Mouse (Mus musculus) neural tube, embryonic 11.5 days (tissue): Measurements from ENCODE around the gene Ckm. TPM values are rescaled to one million over a fixed set of nuclear protein-coding genes. Genes with fewer than 3 reads are reported as not detected.
A peak's percentile ranks its signal among the peaks of the same experiment; 100 is the strongest.

Experiments
- ATAC-seq: fragments of 200-750 bp; cut with Nextera tagmentation; 2 replicates; pipeline ENCODE4 v1.8.0; 2017; ENCODE audit warnings: moderate number of reproducible peaks, mild to moderate bottlenecking, moderate TSS enrichment, moderate library complexity; ENCODE audit not compliant: insufficient read depth, low FRiP score, low TSS enrichment
- DNase-seq: peaks from one replicate; pipeline ENCODE4 v3.0.0-alpha.2; 2015; ENCODE audit warnings: low spot score
- H3K27ac ChIP-seq: fragments of 300-500 bp; sonication (generic); 2 replicates; pipeline ENCODE4 v1.5.1; 2014; ENCODE audit warnings: low read depth, mild to moderate bottlenecking, low read length
- H3K27me3 ChIP-seq: fragments of 300-500 bp; sonication (generic); 2 replicates; pipeline ENCODE4 v1.6.1; 2014; ENCODE audit warnings: mild to moderate bottlenecking, low read length, mixed read lengths; ENCODE audit not compliant: control insufficient read depth, insufficient read depth
- H3K36me3 ChIP-seq: fragments of 300-500 bp; sonication (generic); 2 replicates; pipeline ENCODE4 v1.6.1; 2014; ENCODE audit warnings: mild to moderate bottlenecking, low read length, moderate library complexity, mixed read lengths; ENCODE audit not compliant: control insufficient read depth, insufficient read depth
- H3K4me1 ChIP-seq: fragments of 300-500 bp; sonication (generic); 2 replicates; pipeline ENCODE4 v1.6.1; 2014; ENCODE audit warnings: low read length, mixed read lengths; ENCODE audit not compliant: control insufficient read depth, insufficient read depth
- H3K4me2 ChIP-seq: fragments of 300-500 bp; sonication (generic); 2 replicates; pipeline ENCODE4 v1.6.1; 2014; ENCODE audit warnings: low read depth, mild to moderate bottlenecking, moderate library complexity
- H3K4me3 ChIP-seq: fragments of 300-500 bp; sonication (generic); 2 replicates; pipeline ENCODE4 v1.5.1; 2014; ENCODE audit warnings: low read depth, low read length
- H3K9ac ChIP-seq: fragments of 300-500 bp; sonication (generic); 2 replicates; pipeline ENCODE4 v1.6.1; 2014; ENCODE audit warnings: mild to moderate bottlenecking, low read length
- H3K9me3 ChIP-seq: fragments of 300-500 bp; sonication (generic); 2 replicates; pipeline ENCODE4 v1.6.1; 2016; ENCODE audit warnings: low read length; ENCODE audit not compliant: control insufficient read depth
- WGBS: fragments of 180-500 bp; shearing (Covaris S2); extraction: QIAGEN DNeasy Blood & Tissue Kit; methylation state at CpG from one replicate; pipeline ENCODE4 v1.1.7; 2014; 5-methylcytosine and 5-hydroxymethylcytosine counted together
- polyA plus RNA-seq: library from polyadenylated mRNA; unstranded; fragments of >200 nt; fragmentation: Nextera tagmentation; extraction: Ambion mirVana; gene quantifications from 2 replicates; pipeline ENCODE4 v1.2.1, GENCODE M21; 2014

The Ckm gene
- polyA plus RNA-seq, 1 experiment from 2014 or later: 0.69 TPM

- WGBS: 85% methylated on average over 9 of the region's 9 CpGs
- 0 out of 2 replicates have a peak, but pooled peaks cover 3% of the 10 kb centered on the region for H3K9me3 ChIP-seq
- peaks cover 38% of the 10 kb centered on the region for H3K27me3 ChIP-seq
Observed at GRCm38 (mm10) chr7:19402535-19403112, 2.0 kb upstream of the Ckm start.

DNA sequence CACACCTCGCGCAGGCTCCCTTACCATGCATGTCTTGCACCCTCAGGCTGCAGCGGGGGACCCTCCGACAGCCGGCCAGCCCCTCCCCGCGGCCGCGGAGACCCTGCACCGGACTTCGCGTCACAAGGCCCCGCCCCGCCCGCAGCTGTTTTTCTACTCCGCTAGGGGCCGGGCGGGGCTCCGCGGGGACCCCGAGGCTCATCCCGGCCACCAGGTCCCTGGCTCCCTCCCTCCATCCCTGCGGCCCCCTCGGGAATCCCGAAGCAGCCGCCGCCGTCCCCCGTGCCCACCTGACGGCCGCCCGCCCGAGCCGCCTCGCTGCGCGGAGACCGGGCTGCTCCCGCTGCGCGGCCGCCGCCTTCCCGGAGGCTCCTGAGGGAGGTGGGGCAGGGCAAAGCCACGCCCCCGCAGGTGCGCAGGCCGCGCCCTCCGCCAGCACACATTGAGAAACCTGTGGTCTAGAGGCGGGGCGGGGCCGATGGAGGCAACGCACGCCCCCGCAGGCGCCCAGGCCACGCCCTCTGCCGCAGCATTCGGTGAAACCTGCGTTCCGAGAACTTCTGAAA is 762 bp upstream of the Ckm start, which contains the start of gene Klc3:
Klc3 (minus strand) TSS at position 374 of the 566 bp plus-strand sequence.
- under 1% methylated on average over 58 of the region's 62 CpGs for WGBS
- H3K9ac ChIP-seq: peak within 1 kb of the TSS; percentile 45
- H3K36me3 ChIP-seq: no peaks in the 10 kb centered on the region
- H3K4me1 ChIP-seq: peaks cover 12% of the 10 kb centered on the region; the same call in 1 of the 2 replicates
- H3K27ac ChIP-seq: no peak within 1 kb of the TSS
- H3K27me3 ChIP-seq: peaks cover 38% of the 10 kb centered on the region
- peak within 1 kb of the TSS; percentile 52 for H3K4me3 ChIP-seq
- peak; percentile 40 for DNase-seq
- no peak for ATAC-seq
- 0 out of 2 replicates have a peak, but pooled peaks cover 3% of the 10 kb centered on the region for H3K9me3 ChIP-seq
- peak within 1 kb of the TSS; percentile 88 for H3K4me2 ChIP-seq

More at GRCm38 (mm10) chr7:19402535-19403112, 2.0 kb upstream of the Ckm start:
- DNase-seq (no peak), ATAC-seq (no peak)
- H3K4me3 ChIP-seq: no peak overlapping the region
- H3K4me1 ChIP-seq: peaks cover 12% of the 10 kb centered on the region; the same call in 1 of the 2 replicates
- no peak overlapping the region for H3K9ac ChIP-seq
- H3K27ac ChIP-seq: no peak overlapping the region
- no peaks in the 10 kb centered on the region for H3K36me3 ChIP-seq
- no peak overlapping the region for H3K4me2 ChIP-seq

DNA sequence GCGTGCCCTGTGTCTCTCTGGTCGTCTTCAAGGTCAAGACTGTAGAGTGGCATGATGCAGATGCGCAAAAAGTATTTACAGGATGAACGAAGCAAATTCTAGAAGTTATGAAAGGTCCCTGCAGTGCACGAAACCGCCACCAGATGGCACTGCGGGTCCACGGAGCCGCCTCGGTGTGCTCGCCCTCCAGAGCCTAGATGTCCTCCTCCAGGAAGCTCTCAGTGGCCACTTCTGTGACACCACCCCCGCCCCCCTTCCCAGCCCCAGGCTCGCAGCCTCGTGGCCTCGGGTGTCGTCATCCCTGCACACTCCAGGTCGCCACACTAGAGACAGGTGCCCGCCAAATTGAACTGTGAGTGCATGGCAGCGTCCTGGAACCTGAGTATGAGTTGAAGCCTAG is 841 bp downstream of the Ckm start:
- peaks cover 7% of the 10 kb centered on the region; the same call in 1 of the 2 replicates for H3K4me1 ChIP-seq
- no peak overlapping the region for H3K4me3 ChIP-seq
- no peak overlapping the region for H3K4me2 ChIP-seq
- ATAC-seq: peak; percentile 71
- no peak overlapping the region for H3K27ac ChIP-seq
- 0 out of 2 replicates have a peak, but pooled peaks cover 3% of the 10 kb centered on the region for H3K9me3 ChIP-seq
- H3K9ac ChIP-seq: no peak overlapping the region
- WGBS: 2% methylated on average over 19 of the region's 19 CpGs
- no peaks in the 10 kb centered on the region for H3K36me3 ChIP-seq
- H3K27me3 ChIP-seq: peaks cover 31% of the 10 kb centered on the region
- DNase-seq: peak; percentile 87

GRCm38 (mm10) chr7:19409753-19410152 is 5.2 kb downstream of the Ckm start:
- no peak for DNase-seq
- Histone ChIP-seq H3K27me3 (peaks cover 7% of the 10 kb centered on the region), H3K9ac (peak overlapping the region; percentile 14; the same call in 1 of the 2 replicates), H3K4me2 (no peak overlapping the region), H3K9me3 (no peaks in the 10 kb centered on the region; the same call in 1 of the 2 replicates), H3K4me1 (no peaks in the 10 kb centered on the region), H3K27ac (no peak overlapping the region), H3K4me3 (no peak overlapping the region), H3K36me3 (no peaks in the 10 kb centered on the region)
- no peak for ATAC-seq
- WGBS: 59% methylated on average over 6 of the region's 6 CpGs

DNA sequence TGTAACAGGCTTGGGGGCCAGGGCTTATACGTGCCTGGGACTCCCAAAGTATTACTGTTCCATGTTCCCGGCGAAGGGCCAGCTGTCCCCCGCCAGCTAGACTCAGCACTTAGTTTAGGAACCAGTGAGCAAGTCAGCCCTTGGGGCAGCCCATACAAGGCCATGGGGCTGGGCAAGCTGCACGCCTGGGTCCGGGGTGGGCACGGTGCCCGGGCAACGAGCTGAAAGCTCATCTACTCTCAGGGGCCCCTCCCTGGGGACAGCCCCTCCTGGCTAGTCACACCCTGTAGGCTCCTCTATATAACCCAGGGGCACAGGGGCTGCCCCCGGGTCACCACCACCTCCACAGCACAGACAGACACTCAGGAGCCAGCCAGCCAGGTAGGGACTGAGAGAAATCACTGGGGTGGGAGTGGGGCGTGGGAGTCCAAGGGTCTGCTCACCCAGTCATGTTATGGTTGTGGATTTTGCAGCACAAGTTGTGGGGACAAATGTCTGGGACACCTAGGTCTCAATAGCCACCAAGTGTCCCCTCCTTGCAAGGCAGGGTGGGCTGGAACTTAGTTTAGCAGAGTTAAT is 6.3 kb downstream of the Ckm start:
- Histone ChIP-seq H3K9ac (0 out of 2 replicates have a peak overlapping the region, but pooled peaks have one; percentile 4), H3K36me3 (no peaks in the 10 kb centered on the region), H3K9me3 (no peaks in the 10 kb centered on the region; the same call in 1 of the 2 replicates), H3K27me3 (0 out of 2 replicates have a peak, but pooled peaks cover 4% of the 10 kb centered on the region), H3K27ac (no peak overlapping the region), H3K4me1 (no peaks in the 10 kb centered on the region), H3K4me3 (no peak overlapping the region), H3K4me2 (no peak overlapping the region)
- no peak for ATAC-seq
- WGBS: 81% methylated on average over 11 of the region's 11 CpGs
- DNase-seq: no peak

GRCm38 (mm10) chr7:19411783-19412182 is 7.2 kb downstream of the Ckm start:
- Histone ChIP-seq H3K36me3 (no peaks in the 10 kb centered on the region), H3K27ac (no peak overlapping the region), H3K9me3 (no peaks in the 10 kb centered on the region; the same call in 1 of the 2 replicates), H3K9ac (no peak overlapping the region), H3K4me2 (no peak overlapping the region), H3K4me3 (no peak overlapping the region), H3K27me3 (0 out of 2 replicates have a peak, but pooled peaks cover 4% of the 10 kb centered on the region), H3K4me1 (no peaks in the 10 kb centered on the region)
- 77% methylated on average over 5 of the region's 5 CpGs for WGBS
- DNase-seq (no peak), ATAC-seq (no peak)

DNA sequence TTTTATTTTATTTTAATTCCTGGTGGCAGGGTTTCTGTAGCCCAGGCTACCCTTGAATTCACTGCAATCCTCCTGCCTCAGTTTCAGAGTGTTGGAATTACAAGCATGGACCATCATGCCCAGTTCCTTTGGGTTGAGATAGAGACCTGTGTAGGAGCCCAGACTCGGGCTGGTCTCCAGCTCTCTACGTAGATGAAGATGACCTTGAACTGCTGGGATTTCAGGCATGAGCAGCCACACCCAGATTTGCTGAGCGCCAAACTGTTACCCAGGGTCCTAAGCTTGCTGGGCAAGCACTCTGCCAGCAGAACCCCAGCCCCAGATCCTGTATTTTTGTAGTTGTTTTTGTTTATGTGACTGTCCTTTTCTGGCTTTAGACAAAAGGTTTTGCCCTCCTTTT is 8.9 kb downstream of the Ckm start:
- no peak for ATAC-seq
- WGBS: 90% methylated on average over 3 of the region's 3 CpGs
- no peak for DNase-seq

GRCm38 (mm10) chr7:19416590-19416989 is 12.0 kb downstream of the Ckm start:
- Histone ChIP-seq H3K27ac (no peak overlapping the region), H3K36me3 (no peaks in the 10 kb centered on the region), H3K4me1 (no peaks in the 10 kb centered on the region), H3K9me3 (no peaks in the 10 kb centered on the region; the same call in 1 of the 2 replicates), H3K4me2 (no peak overlapping the region), H3K27me3 (peaks cover 22% of the 10 kb centered on the region), H3K4me3 (no peak overlapping the region), H3K9ac (no peak overlapping the region)
- ATAC-seq: no peak
- no peak for DNase-seq
- WGBS: 79% methylated on average over 15 of the region's 15 CpGs

More for the DNA sequence above, 8.9 kb downstream of the Ckm start:
- Histone ChIP-seq H3K4me1 (no peaks in the 10 kb centered on the region), H3K27ac (no peak overlapping the region), H3K9me3 (no peaks in the 10 kb centered on the region; the same call in 1 of the 2 replicates), H3K27me3 (peaks cover 4% of the 10 kb centered on the region; the same call in 1 of the 2 replicates), H3K4me2 (no peak overlapping the region), H3K9ac (no peak overlapping the region), H3K36me3 (no peaks in the 10 kb centered on the region), H3K4me3 (no peak overlapping the region)
